Mouse (Mus musculus) kidney, adult 2 months (tissue): Measurements from ENCODE around the gene Hsd17b12.

Experiments
- CTCF ChIP-seq: fragments of 200-500 bp; conservative IDR thresholded peaks from 2 replicates; pipeline ENCODE4 v1.5.1; 2011; ENCODE audit warnings: low read depth, mild to moderate bottlenecking, control low read depth, low read length, moderate library complexity, mixed read lengths; ENCODE audit not compliant: insufficient read depth, insufficient read length
- POLR2A ChIP-seq: fragments of 200-500 bp; IDR thresholded peaks from one replicate; pipeline ENCODE4 v1.6.1; 2011; ENCODE audit warnings: low read depth, low read length, control low read depth

- TF ChIP-seq CTCF (no peak), POLR2A (no peak)
Observed at GRCm38 (mm10) chr2:94062791-94063190, 95.0 kb downstream of the Hsd17b12 start.
